18 mouse cellular contexts compared by ENCODE assay signal in genomic region chr4:13460296-13461024, GRCm38 (mm10).
DNase-seq lines count a peak whose midpoint lies in the region; ATAC-seq lines count a peak whose summit lies in the region.
"Had no signal": no experiment of that assay in that cellular context is flagged by ENCODE, and none has a peak within 500 bp of the region (broad histone marks: within the 10 kb centered on the region; RNA-seq: fewer than 3 reads in every experiment).

No protein-coding gene starts in this region.

- no peak for ATAC-seq in midbrain, embryonic 14.5 days (ENCODE audit: low FRiP score, low TSS enrichment)
- 0 out of 2 replicates have a peak, but pooled peaks have one; percentile 28 for ATAC-seq in forebrain, embryonic 16.5 days
- peak; percentile 61; the same call in 1 of the 2 replicates for ATAC-seq in neural tube, embryonic 12.5 days (ENCODE audit: low FRiP score, low read depth)
- no peak for ATAC-seq in heart, embryonic 12.5 days (ENCODE audit: insufficient number of reproducible peaks, low FRiP score)
- ATAC-seq: intestine, postnatal 0 days had no signal

- H3K4me1 ChIP-seq in midbrain, embryonic 14.5 days (ENCODE audit: control insufficient read depth, insufficient read depth, low read length): peaks cover 12% of the 10 kb centered on the region; the same call in 1 of the 2 replicates
- H3K4me1 ChIP-seq in midbrain, embryonic 10.5 days: peaks cover 27% of the 10 kb centered on the region
- H3K4me1 ChIP-seq in forebrain, embryonic 16.5 days (replicated peaks; ENCODE audit: control insufficient read depth, insufficient read depth, low read length): 0 out of 2 replicates have a peak, but pooled peaks cover 6% of the 10 kb centered on the region
- H3K4me1 ChIP-seq in neural tube, embryonic 12.5 days: 0 out of 2 replicates have a peak, but pooled peaks cover 4% of the 10 kb centered on the region
- no peaks in the 10 kb centered on the region for H3K4me1 ChIP-seq in heart, embryonic 12.5 days (replicated peaks)
- H3K4me1 ChIP-seq: lung, embryonic 15.5 days had no signal

- WGBS in midbrain, embryonic 14.5 days: 54% methylated on average over 6 of the region's 6 CpGs
- WGBS in midbrain, embryonic 10.5 days: 81% methylated on average over 6 of the region's 6 CpGs
- 42% methylated on average over 6 of the region's 6 CpGs for WGBS in forebrain, embryonic 16.5 days
- 49% methylated on average over 6 of the region's 6 CpGs for WGBS in neural tube, embryonic 12.5 days
- 76% methylated on average over 6 of the region's 6 CpGs for WGBS in heart, embryonic 12.5 days

- no peak overlapping the region for H3K4me3 ChIP-seq in midbrain, embryonic 14.5 days (replicated peaks; ENCODE audit: low read depth, low read length)
- H3K4me3 ChIP-seq in midbrain, embryonic 10.5 days: no peak overlapping the region
- no peak overlapping the region for H3K4me3 ChIP-seq in forebrain, embryonic 16.5 days (replicated peaks; ENCODE audit: low read length)
- H3K4me3 ChIP-seq in neural tube, embryonic 12.5 days: no peak overlapping the region
- H3K4me3 ChIP-seq in heart, embryonic 12.5 days: no peak overlapping the region
- H3K4me3 ChIP-seq: heart, adult 2 months; layer of hippocampus, adult 2 months; lung, embryonic 15.5 days had no signal

- no peaks in the 10 kb centered on the region for H3K27me3 ChIP-seq in midbrain, embryonic 14.5 days (ENCODE audit: control insufficient read depth, insufficient read depth, low read length)
- H3K27me3 ChIP-seq in midbrain, embryonic 10.5 days (ENCODE audit: low read depth, poor library complexity, severe bottlenecking): no peaks in the 10 kb centered on the region
- H3K27me3 ChIP-seq in forebrain, embryonic 16.5 days (replicated peaks; ENCODE audit: control insufficient read depth, insufficient read depth, low read length): no peaks in the 10 kb centered on the region
- H3K27me3 ChIP-seq in neural tube, embryonic 12.5 days (replicated peaks): no peaks in the 10 kb centered on the region
- H3K27me3 ChIP-seq in heart, embryonic 12.5 days (replicated peaks): no peaks in the 10 kb centered on the region
- H3K27me3 ChIP-seq: lung, embryonic 15.5 days had no signal

- H3K36me3 ChIP-seq in midbrain, embryonic 14.5 days (ENCODE audit: control insufficient read depth, insufficient read depth, low read length): no peaks in the 10 kb centered on the region
- no peaks in the 10 kb centered on the region for H3K36me3 ChIP-seq in midbrain, embryonic 10.5 days
- no peaks in the 10 kb centered on the region for H3K36me3 ChIP-seq in forebrain, embryonic 16.5 days (ENCODE audit: control insufficient read depth, insufficient read depth)
- no peaks in the 10 kb centered on the region for H3K36me3 ChIP-seq in neural tube, embryonic 12.5 days
- no peaks in the 10 kb centered on the region for H3K36me3 ChIP-seq in heart, embryonic 12.5 days
- H3K36me3 ChIP-seq: lung, embryonic 15.5 days had no signal

- no peak overlapping the region for H3K9ac ChIP-seq in midbrain, embryonic 14.5 days (replicated peaks; ENCODE audit: low read length)
- no peak overlapping the region for H3K9ac ChIP-seq in forebrain, embryonic 16.5 days (replicated peaks; ENCODE audit: low read depth, low read length)
- no peak overlapping the region for H3K9ac ChIP-seq in neural tube, embryonic 12.5 days
- no peak overlapping the region for H3K9ac ChIP-seq in heart, embryonic 12.5 days
- H3K9ac ChIP-seq: liver, embryonic 14.5 days; lung, embryonic 15.5 days had no signal

- no peak overlapping the region for H3K4me2 ChIP-seq in midbrain, embryonic 14.5 days (ENCODE audit: low read length)
- no peak overlapping the region for H3K4me2 ChIP-seq in forebrain, embryonic 16.5 days (ENCODE audit: low read length)
- H3K4me2 ChIP-seq in neural tube, embryonic 12.5 days (replicated peaks): no peak overlapping the region
- no peak overlapping the region for H3K4me2 ChIP-seq in heart, embryonic 12.5 days
- H3K4me2 ChIP-seq: lung, embryonic 15.5 days had no signal

- DNase-seq in midbrain, embryonic 14.5 days: no peak
- DNase-seq in midbrain, embryonic 10.5 days (ENCODE audit: low spot score): no peak
- DNase-seq in kidney, postnatal 10 days: no peak
- no peak for DNase-seq in right cerebral cortex, postnatal 14 days
- DNase-seq: adrenal gland, adult 2 months; cerebellum, adult 8-10 months; gastrocnemius, postnatal 14 days; heart, adult 2 months; lung, postnatal 4 days had no signal

- peak overlapping the region; percentile 17; the same call in 1 of the 2 replicates for H3K27ac ChIP-seq in midbrain, embryonic 14.5 days (replicated peaks; ENCODE audit: low read depth, low read length)
- H3K27ac ChIP-seq in midbrain, embryonic 10.5 days (replicated peaks): no peak overlapping the region
- no peak overlapping the region for H3K27ac ChIP-seq in forebrain, embryonic 16.5 days (ENCODE audit: low read length)
- H3K27ac ChIP-seq in neural tube, embryonic 12.5 days: no peak overlapping the region
- H3K27ac ChIP-seq in heart, embryonic 12.5 days (ENCODE audit: poor library complexity, severe bottlenecking): no peak overlapping the region
- H3K27ac ChIP-seq: heart, adult 2 months; kidney, postnatal 0 days; layer of hippocampus, adult 2 months; liver, embryonic 14.5 days; lung, embryonic 15.5 days; stomach, postnatal 0 days had no signal

- no peaks in the 10 kb centered on the region for H3K9me3 ChIP-seq in midbrain, embryonic 14.5 days (ENCODE audit: control insufficient read depth, low read length)
- H3K9me3 ChIP-seq in midbrain, embryonic 10.5 days (replicated peaks): no peaks in the 10 kb centered on the region
- H3K9me3 ChIP-seq in forebrain, embryonic 16.5 days (ENCODE audit: control insufficient read depth, low read length): no peaks in the 10 kb centered on the region
- no peaks in the 10 kb centered on the region for H3K9me3 ChIP-seq in neural tube, embryonic 12.5 days
- H3K9me3 ChIP-seq in heart, embryonic 12.5 days (replicated peaks): no peaks in the 10 kb centered on the region
- H3K9me3 ChIP-seq: lung, embryonic 15.5 days had no signal

Comparison
In these comparisons a context has a peak if more than half of its experiments do, and no peak if none do; other contexts are left out.
1. ATAC-seq: peak in forebrain, embryonic 16.5 days (single experiment) and neural tube, embryonic 12.5 days (single experiment); none in midbrain, embryonic 14.5 days (single experiment) and heart, embryonic 12.5 days (single experiment).